Mouse (Mus musculus): Measurements from ENCODE around the gene 2210011C24Rik. TPM values are rescaled to one million over a fixed set of nuclear protein-coding genes. Genes with fewer than 3 reads are reported as not detected.

Gene 2210011C24Rik
- polyA plus RNA-seq, 1 experiment from 2014 or later: 4.7 TPM

- no peak overlapping the region for H3K27ac ChIP-seq (ENCODE audit: low read depth, low read length)
- no peaks in the 10 kb centered on the region for H3K36me3 ChIP-seq (ENCODE audit: control insufficient read depth, insufficient read depth)
- H3K27me3 ChIP-seq (replicated peaks; ENCODE audit: control insufficient read depth, insufficient read depth, low read length): no peaks in the 10 kb centered on the region
- ATAC-seq: no peak
- H3K9me3 ChIP-seq (ENCODE audit: control insufficient read depth): no peaks in the 10 kb centered on the region
- H3K4me2 ChIP-seq (replicated peaks; ENCODE audit: low read depth): 0 out of 2 replicates have a peak overlapping the region, but pooled peaks have one; percentile 96
- no peak overlapping the region for H3K9ac ChIP-seq (ENCODE audit: low read depth, low read length)
- H3K4me1 ChIP-seq (replicated peaks; ENCODE audit: control insufficient read depth, insufficient read depth, low read length): peaks cover 5% of the 10 kb centered on the region; the same call in 1 of the 2 replicates
- no peak for TF ChIP-seq CTCF (IDR thresholded peaks at IDR 0.05; ENCODE audit: low read depth)
- 86% methylated on average over 4 of the region's 4 CpGs for WGBS
- no peak overlapping the region for H3K4me3 ChIP-seq (ENCODE audit: low read depth, low read length)
These were observed 37.5 kb downstream of the 2210011C24Rik start for GRCm38 (mm10) chr8:83974521-83974920.

- 0 out of 2 replicates have a peak, but pooled peaks cover 3% of the 10 kb centered on the region for H3K36me3 ChIP-seq (ENCODE audit: control insufficient read depth, insufficient read depth)
- ATAC-seq: no peak
- H3K4me3 ChIP-seq (ENCODE audit: low read depth, low read length): peak overlapping the region; percentile 95
- peak overlapping the region; percentile 83 for H3K9ac ChIP-seq (ENCODE audit: low read depth, low read length)
- H3K27ac ChIP-seq (ENCODE audit: low read depth, low read length): peak overlapping the region; percentile 68
- TF ChIP-seq CTCF (IDR thresholded peaks at IDR 0.05; ENCODE audit: low read depth): no peak
- H3K4me2 ChIP-seq (replicated peaks; ENCODE audit: low read depth): peak overlapping the region; percentile 96
- WGBS: 3% methylated on average over 34 of the region's 37 CpGs
- H3K4me1 ChIP-seq (replicated peaks; ENCODE audit: control insufficient read depth, insufficient read depth, low read length): peaks cover 5% of the 10 kb centered on the region; the same call in 1 of the 2 replicates
- H3K27me3 ChIP-seq (replicated peaks; ENCODE audit: control insufficient read depth, insufficient read depth, low read length): no peaks in the 10 kb centered on the region
- H3K9me3 ChIP-seq (ENCODE audit: control insufficient read depth): no peaks in the 10 kb centered on the region
These were observed 38.6 kb downstream of the 2210011C24Rik start for GRCm38 (mm10) chr8:83973161-83974031.

GRCm38 (mm10) chr8:83972150-83973120, 39.5 kb downstream of the 2210011C24Rik start, which contains the start of gene Prkaca:
Prkaca (plus strand) TSS chr8:83972993.
- Histone ChIP-seq H3K9ac (ENCODE audit: low read depth, low read length) (peak within 1 kb of the TSS; percentile 83), H3K4me3 (ENCODE audit: low read depth, low read length) (peak within 1 kb of the TSS; percentile 95)
- ATAC-seq: peak; percentile 97

GRCm38 (mm10) chr8:83971661-83972060, 40.3 kb downstream of the 2210011C24Rik start:
- Histone ChIP-seq H3K4me2 (replicated peaks; ENCODE audit: low read depth) (peak overlapping the region; percentile 96), H3K4me3 (ENCODE audit: low read depth, low read length) (peak overlapping the region; percentile 95), H3K9ac (ENCODE audit: low read depth, low read length) (peak overlapping the region; percentile 63; the same call in 1 of the 2 replicates), H3K36me3 (ENCODE audit: control insufficient read depth, insufficient read depth) (peaks cover 11% of the 10 kb centered on the region; the same call in 1 of the 2 replicates), H3K9me3 (ENCODE audit: control insufficient read depth) (no peaks in the 10 kb centered on the region), H3K27ac (ENCODE audit: low read depth, low read length) (peak overlapping the region; percentile 88; the same call in 1 of the 2 replicates), H3K4me1 (replicated peaks; ENCODE audit: control insufficient read depth, insufficient read depth, low read length) (peaks cover 5% of the 10 kb centered on the region; the same call in 1 of the 2 replicates), H3K27me3 (replicated peaks; ENCODE audit: control insufficient read depth, insufficient read depth, low read length) (no peaks in the 10 kb centered on the region)
- TF ChIP-seq CTCF (IDR thresholded peaks at IDR 0.05; ENCODE audit: low read depth): no peak
- WGBS: 76% methylated on average over 6 of the region's 6 CpGs
- ATAC-seq: no peak

More at GRCm38 (mm10) chr8:83972150-83973120, 39.5 kb downstream of the 2210011C24Rik start, which contains the start of gene Prkaca:
- H3K4me2 ChIP-seq (replicated peaks; ENCODE audit: low read depth): peak within 1 kb of the TSS; percentile 96
- H3K9me3 ChIP-seq (ENCODE audit: control insufficient read depth): no peaks in the 10 kb centered on the region
- H3K36me3 ChIP-seq (ENCODE audit: control insufficient read depth, insufficient read depth): peaks cover 11% of the 10 kb centered on the region; the same call in 1 of the 2 replicates
- H3K4me1 ChIP-seq (replicated peaks; ENCODE audit: control insufficient read depth, insufficient read depth, low read length): peaks cover 5% of the 10 kb centered on the region; the same call in 1 of the 2 replicates
- H3K27me3 ChIP-seq (replicated peaks; ENCODE audit: control insufficient read depth, insufficient read depth, low read length): no peaks in the 10 kb centered on the region
- peak within 1 kb of the TSS; percentile 88 for H3K27ac ChIP-seq (ENCODE audit: low read depth, low read length)
- TF ChIP-seq CTCF (IDR thresholded peaks at IDR 0.05; ENCODE audit: low read depth): no peak
- WGBS: under 1% methylated on average over 84 of the region's 94 CpGs

GRCm38 (mm10) chr8:83971121-83971520, 40.9 kb downstream of the 2210011C24Rik start:
- no peak overlapping the region for H3K4me3 ChIP-seq (ENCODE audit: low read depth, low read length)
- H3K4me1 ChIP-seq (replicated peaks; ENCODE audit: control insufficient read depth, insufficient read depth, low read length): peaks cover 5% of the 10 kb centered on the region; the same call in 1 of the 2 replicates
- H3K4me2 ChIP-seq (replicated peaks; ENCODE audit: low read depth): no peak overlapping the region
- no peaks in the 10 kb centered on the region for H3K9me3 ChIP-seq (ENCODE audit: control insufficient read depth)
- H3K27ac ChIP-seq (ENCODE audit: low read depth, low read length): no peak overlapping the region
- 96% methylated on average over 4 of the region's 4 CpGs for WGBS
- H3K27me3 ChIP-seq (replicated peaks; ENCODE audit: control insufficient read depth, insufficient read depth, low read length): no peaks in the 10 kb centered on the region
- no peak for ATAC-seq
- TF ChIP-seq CTCF (IDR thresholded peaks at IDR 0.05; ENCODE audit: low read depth): no peak
- H3K36me3 ChIP-seq (ENCODE audit: control insufficient read depth, insufficient read depth): peaks cover 11% of the 10 kb centered on the region; the same call in 1 of the 2 replicates
- no peak overlapping the region for H3K9ac ChIP-seq (ENCODE audit: low read depth, low read length)
